Comparison of ENCODE assay signal across 9 mouse cellular contexts in the genomic region with DNA sequence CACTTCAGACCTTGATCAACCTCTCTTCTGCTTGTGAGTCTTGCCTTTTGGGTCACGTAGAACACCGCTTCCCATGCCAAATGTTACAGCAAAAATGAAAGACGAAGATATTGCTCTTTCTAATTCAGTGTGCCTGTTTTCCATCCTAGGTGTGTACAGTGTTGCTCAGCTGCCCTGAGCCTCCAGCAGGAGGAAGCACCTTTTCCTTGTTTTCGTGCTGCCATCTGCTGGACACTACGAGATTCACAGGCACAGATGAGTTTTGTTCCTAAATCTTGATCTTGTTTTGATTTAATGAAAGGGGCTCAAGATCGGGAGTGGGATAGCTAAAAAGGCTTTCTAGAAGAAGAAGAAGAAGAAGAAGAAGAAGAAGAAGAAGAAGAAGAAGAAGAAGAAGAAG. TPM values are rescaled to one million over a fixed set of nuclear protein-coding genes. Genes with fewer than 3 reads are reported as not detected.
DNase-seq lines count a peak whose midpoint lies in the region; ATAC-seq lines count a peak whose summit lies in the region.
"Had no signal": no experiment of that assay in that cellular context is flagged by ENCODE, and none has a peak within 500 bp of the region (broad histone marks: within the 10 kb centered on the region; RNA-seq: fewer than 3 reads in every experiment).

No protein-coding gene starts in this region.

- no peaks in the 10 kb centered on the region for H3K36me3 ChIP-seq in hindbrain, embryonic 11.5 days (ENCODE audit: control insufficient read depth, insufficient read depth, low read length)
- no peaks in the 10 kb centered on the region for H3K36me3 ChIP-seq in hindbrain, embryonic 13.5 days
- H3K36me3 ChIP-seq: embryonic facial prominence, embryonic 12.5 days had no signal

- H3K4me2 ChIP-seq in hindbrain, embryonic 11.5 days (replicated peaks; ENCODE audit: low read depth, low read length): no peak overlapping the region
- H3K4me2 ChIP-seq in hindbrain, embryonic 13.5 days: no peak overlapping the region
- H3K4me2 ChIP-seq: embryonic facial prominence, embryonic 12.5 days had no signal

- no peaks in the 10 kb centered on the region for H3K4me1 ChIP-seq in hindbrain, embryonic 11.5 days (replicated peaks; ENCODE audit: control insufficient read depth, insufficient read depth, low read length)
- H3K4me1 ChIP-seq in hindbrain, embryonic 13.5 days (replicated peaks): no peaks in the 10 kb centered on the region
- H3K4me1 ChIP-seq: embryonic facial prominence, embryonic 12.5 days had no signal

- no peak overlapping the region for H3K9ac ChIP-seq in hindbrain, embryonic 11.5 days (ENCODE audit: low read depth, low read length)
- H3K9ac ChIP-seq in hindbrain, embryonic 13.5 days: no peak overlapping the region
- H3K9ac ChIP-seq: embryonic facial prominence, embryonic 12.5 days had no signal

- H3K9me3 ChIP-seq in hindbrain, embryonic 11.5 days (ENCODE audit: control insufficient read depth, low read length): no peaks in the 10 kb centered on the region
- H3K9me3 ChIP-seq in hindbrain, embryonic 13.5 days: no peaks in the 10 kb centered on the region
- H3K9me3 ChIP-seq: embryonic facial prominence, embryonic 12.5 days had no signal

- no peak overlapping the region for H3K4me3 ChIP-seq in hindbrain, embryonic 11.5 days (ENCODE audit: low read depth, low read length)
- no peak overlapping the region for H3K4me3 ChIP-seq in hindbrain, embryonic 13.5 days
- H3K4me3 ChIP-seq: embryonic facial prominence, embryonic 12.5 days had no signal

- no peaks in the 10 kb centered on the region for H3K27me3 ChIP-seq in hindbrain, embryonic 11.5 days (ENCODE audit: control insufficient read depth, insufficient read depth, low read length)
- H3K27me3 ChIP-seq in hindbrain, embryonic 13.5 days: no peaks in the 10 kb centered on the region
- H3K27me3 ChIP-seq: embryonic facial prominence, embryonic 12.5 days had no signal

- H3K27ac ChIP-seq in hindbrain, embryonic 11.5 days (ENCODE audit: low read depth, low read length): no peak overlapping the region
- H3K27ac ChIP-seq in hindbrain, embryonic 13.5 days: no peak overlapping the region
- H3K27ac ChIP-seq: embryonic facial prominence, embryonic 12.5 days had no signal

- peak; percentile 76 for DNase-seq in hindbrain, embryonic 11.5 days (ENCODE audit: low spot score)
- DNase-seq in MN1 (ENCODE audit: low spot score): peak; percentile 64
- DNase-seq in cerebellum, adult 11 months: peak; percentile 51
- peak; percentile 26 to 51 for DNase-seq in layer of hippocampus, postnatal 36 days
- DNase-seq in retina, embryonic 14.5 days (ENCODE audit: low spot score): peak; percentile 81

- ATAC-seq in hindbrain, embryonic 11.5 days (ENCODE audit: low FRiP score): no peak
- ATAC-seq in hindbrain, embryonic 13.5 days (ENCODE audit: low FRiP score): no peak
- peak; percentile 89 for ATAC-seq in frontal cortex, adult (ENCODE audit: low TSS enrichment)
- ATAC-seq in megakaryocyte, adult 5-6 weeks (ENCODE audit: poor library complexity, severe bottlenecking): no peak

- WGBS in hindbrain, embryonic 11.5 days: 17% methylated on average over 6 of the region's 6 CpGs
- 23% methylated on average over 6 of the region's 6 CpGs for WGBS in hindbrain, embryonic 13.5 days

RNA-seq across cellular contexts. Expression of gene Ces5a, which starts 40.3 kb away (rescaled TPM):
- 0.21 TPM in 1 of 2 replicates, not detected in the other for polyA plus RNA-seq in hindbrain, embryonic 11.5 days (2014; fragmentation: Nextera tagmentation; extraction: Ambion mirVana)
- 0.45 and 0.49 TPM in 2 replicates for polyA plus RNA-seq in hindbrain, embryonic 13.5 days (2015; fragmentation: Nextera tagmentation; extraction: Ambion mirVana)
- total RNA-seq in layer of hippocampus, postnatal 36 days (2021): 1 to 10 TPM in 1 of 2 experiments, under 1 TPM in 1; 0.73 to 1.7 TPM
- not detected in 2 replicates for total RNA-seq in megakaryocyte, adult 5-6 weeks (2015)
- not detected in 2 replicates for total RNA-seq in megakaryocyte, adult 5-6 weeks (2017)
